Mouse (Mus musculus) retina, adult 2 months (tissue): ENCODE data around the gene Clstn3.
"Not testable (repeated sequence)": the region's sequence is repeated elsewhere in the genome, so short reads cannot be mapped to it uniquely, and the experiment has no call there.

Experiments
- DNase-seq: peaks from one replicate; pipeline ENCODE4 v3.0.0-alpha.2; 2012; ENCODE audit warnings: low read depth, low spot score

Gene Clstn3

GRCm38 (mm10) chr6:124464305-124465271 is at the start of gene Clstn3:
TSS of gene Clstn3 (minus strand) at chr6:124464794.
- peak; percentile 93 for DNase-seq

GRCm38 (mm10) chr6:124512355-124512836 is 47.8 kb upstream of the Clstn3 start, which contains the start of gene C1ra:
TSS of gene C1ra (plus strand) at chr6:124512405.
- no peak for DNase-seq

DNA sequence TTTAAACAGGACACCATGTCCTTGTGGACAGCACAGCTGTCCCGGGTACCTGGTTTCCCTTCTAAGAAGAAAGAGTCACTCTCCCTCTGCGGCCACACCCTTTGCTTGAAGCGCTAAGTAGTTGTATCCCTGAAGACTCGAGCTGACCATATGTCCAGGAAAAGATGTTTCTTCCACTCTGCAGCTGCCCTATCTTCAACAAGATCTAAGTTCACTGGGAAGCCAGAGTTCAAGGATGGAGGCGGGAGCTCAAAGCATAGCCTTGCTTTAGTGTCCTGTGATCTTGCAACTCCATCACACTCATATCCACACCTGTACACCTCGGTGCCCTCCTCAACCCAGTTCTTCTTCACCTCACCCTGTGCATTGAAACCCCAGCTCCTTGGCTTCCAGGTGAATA is 47.3 kb upstream of the Clstn3 start:
- DNase-seq, result no peak

- not testable (repeated sequence) for DNase-seq
Observed at GRCm38 (mm10) chr6:124509192-124509591, 44.6 kb upstream of the Clstn3 start.

DNA sequence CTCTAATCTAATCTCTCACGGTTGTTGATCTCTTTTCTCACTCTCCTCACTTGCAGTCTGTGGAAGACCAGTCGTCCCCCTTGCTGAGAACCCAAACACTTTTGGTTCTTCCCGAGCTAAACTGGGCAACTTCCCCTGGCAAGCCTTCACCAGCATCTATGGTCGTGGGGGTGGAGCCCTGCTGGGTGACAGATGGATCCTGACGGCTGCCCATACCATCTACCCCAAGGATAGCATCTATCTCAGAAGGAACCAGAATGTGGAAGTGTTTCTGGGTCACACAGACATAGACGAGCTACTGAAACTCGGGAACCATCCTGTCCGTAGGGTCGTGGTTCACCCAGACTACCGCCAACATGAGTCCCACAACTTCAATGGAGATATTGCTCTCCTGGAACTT is 43.7 kb upstream of the Clstn3 start:
- no peak for DNase-seq

GRCm38 (mm10) chr6:124506991-124507390 is 42.4 kb upstream of the Clstn3 start:
- DNase-seq, result no peak

GRCm38 (mm10) chr6:124505028-124505427 is 40.4 kb upstream of the Clstn3 start:
- DNase-seq, result no peak

- no peak for DNase-seq
Observed at GRCm38 (mm10) chr6:124502021-124502420, 37.4 kb upstream of the Clstn3 start.

DNA sequence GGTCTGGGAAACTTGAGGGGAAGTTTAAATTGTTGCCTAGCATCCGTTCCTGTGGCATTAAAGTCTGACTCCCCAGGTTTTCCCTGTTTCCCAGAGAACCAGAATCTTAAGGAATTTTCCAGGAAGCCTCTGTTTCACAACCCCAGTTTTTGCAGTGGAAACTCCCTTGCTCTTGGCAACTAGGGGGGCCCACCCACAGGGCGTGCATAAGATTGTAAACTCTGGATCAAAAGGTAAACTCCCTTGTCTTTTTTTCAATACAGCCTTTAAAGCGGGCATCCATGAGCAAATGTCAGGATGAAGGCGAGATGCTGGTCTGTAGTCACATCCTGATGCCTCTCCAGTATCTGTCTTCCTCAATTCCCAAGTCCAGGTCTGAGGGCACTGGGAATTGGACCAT is 36.9 kb upstream of the Clstn3 start:
- no peak for DNase-seq

- DNase-seq, result no peak
Observed at GRCm38 (mm10) chr6:124499914-124500566, 35.4 kb upstream of the Clstn3 start.

DNA sequence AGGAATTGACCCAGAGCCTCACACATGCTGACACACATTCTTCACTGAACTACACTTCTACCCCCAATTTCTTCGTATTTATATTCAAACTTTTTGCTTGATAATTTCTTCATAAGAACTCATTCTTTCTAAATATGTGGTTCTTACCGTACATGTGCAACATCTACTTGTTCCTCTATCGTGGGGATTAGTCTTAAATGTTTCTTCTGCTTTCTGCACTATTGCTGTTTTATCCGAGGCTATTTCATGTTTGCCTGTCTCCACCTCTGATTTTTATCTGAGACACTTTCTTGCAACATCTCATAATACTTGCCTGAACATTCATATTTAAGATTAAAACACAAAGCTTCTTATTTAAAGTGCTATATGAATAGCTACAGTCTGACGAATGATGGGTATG is 31.5 kb upstream of the Clstn3 start:
- no peak for DNase-seq

- DNase-seq, result no peak
Observed at GRCm38 (mm10) chr6:124493886-124494285, 29.3 kb upstream of the Clstn3 start.

- no peak for DNase-seq
Observed at GRCm38 (mm10) chr6:124492842-124493561, 28.4 kb upstream of the Clstn3 start, which contains the start of gene C1rl. TSS of gene C1rl (plus strand) at chr6:124493113.

- DNase-seq, result no peak
Observed at GRCm38 (mm10) chr6:124491427-124491826, 26.8 kb upstream of the Clstn3 start.

- no peak for DNase-seq
Observed at GRCm38 (mm10) chr6:124488952-124489351, 24.4 kb upstream of the Clstn3 start.

- no peak for DNase-seq
Observed at GRCm38 (mm10) chr6:124487509-124487908, 22.9 kb upstream of the Clstn3 start.

DNA sequence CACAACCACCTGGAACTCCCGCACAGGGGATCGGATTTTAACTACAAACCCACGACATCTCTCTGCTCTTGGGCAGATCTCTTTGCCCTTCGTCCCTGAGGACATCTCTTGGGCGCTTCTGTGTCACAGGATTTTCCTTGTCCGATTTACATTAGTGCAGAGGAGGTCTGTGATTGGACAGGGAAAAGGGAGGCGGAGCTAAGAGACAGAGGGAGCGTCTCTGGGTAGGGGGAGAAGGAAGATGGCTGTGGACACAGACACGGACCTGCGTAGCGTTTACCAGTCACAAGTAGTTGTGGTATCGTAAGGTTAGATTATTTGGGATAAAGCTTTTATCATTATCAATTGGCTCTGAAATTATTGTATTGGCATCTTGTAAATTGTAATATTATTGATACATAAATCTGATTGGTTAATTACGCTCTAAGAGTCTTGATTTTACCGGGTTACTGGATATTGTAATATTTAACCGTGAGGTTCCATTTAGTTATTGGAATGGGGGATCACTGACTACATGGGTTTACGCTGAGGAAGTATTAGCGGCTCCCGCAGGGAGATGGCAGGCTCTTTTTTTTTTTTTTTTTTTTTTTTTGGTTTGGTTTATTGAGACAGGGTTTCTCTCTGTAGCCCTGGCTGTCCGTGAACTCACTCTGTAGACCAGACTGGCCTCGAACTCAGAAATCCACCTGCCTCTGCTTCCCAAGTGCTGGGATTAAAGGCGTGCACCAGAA is 21.0 kb upstream of the Clstn3 start:
- no peak for DNase-seq

- DNase-seq, result no peak
Observed at GRCm38 (mm10) chr6:124484851-124485250, 20.3 kb upstream of the Clstn3 start.

GRCm38 (mm10) chr6:124483831-124484230 is 19.2 kb upstream of the Clstn3 start:
- DNase-seq, result not testable (repeated sequence)

DNA sequence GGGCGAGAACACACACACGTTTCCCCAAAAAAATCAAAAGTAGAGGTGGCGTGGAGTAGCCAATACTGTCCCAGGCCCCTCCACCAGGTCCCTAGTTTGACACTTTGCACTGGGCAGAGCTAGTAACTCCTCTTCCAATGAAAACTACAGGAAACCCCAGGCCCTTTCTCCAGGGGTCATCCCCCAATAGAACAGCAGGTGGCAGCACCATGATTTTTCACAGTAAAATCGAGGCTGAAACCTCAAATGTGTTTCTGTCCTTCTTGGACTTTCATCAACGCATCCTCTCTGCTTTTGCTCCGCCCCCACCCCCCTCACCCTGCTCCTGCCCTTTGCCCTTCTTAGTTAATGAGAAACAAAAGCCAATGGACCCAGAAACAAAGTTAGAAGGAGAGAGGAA is 17.0 kb upstream of the Clstn3 start:
- no peak for DNase-seq

GRCm38 (mm10) chr6:124480295-124480694 is 15.7 kb upstream of the Clstn3 start:
- no peak for DNase-seq
